Mouse (Mus musculus) CH12.LX (cell line): ENCODE measurements at regions not wholly inside any gene's neighbourhood (a gene's known extent, or its start where the extent isn't known, plus 50 kb on each side); places are given as distances from the start of the nearest gene placed in this dataset.

Experiments
- DNase-seq: peaks from one replicate; pipeline ENCODE4 v3.0.0-alpha.2; 2013; ENCODE audit errors: extremely low read depth
- H3K27ac ChIP-seq: 2 replicates; pipeline ENCODE4 v1.5.1; 2012; ENCODE audit warnings: low read depth, mild to moderate bottlenecking, control low read depth, moderate library complexity; ENCODE audit not compliant: insufficient read depth
- H3K27me3 ChIP-seq: replicated peaks from 2 replicates; pipeline ENCODE3; 2012; ENCODE audit warnings: inconsistent platforms
- H3K36me3 ChIP-seq, 2 experiments: replicated peaks in 1 of 2; 2 replicates each; pipeline versions ENCODE3 to v1.6.1; 2012; ENCODE audit warnings: inconsistent platforms in 1 of 2, low read length in 1 of 2, mild to moderate bottlenecking in 1 of 2, mixed read lengths in 1 of 2, moderate library complexity in 1 of 2; ENCODE audit not compliant: control insufficient read depth in 1 of 2, insufficient read depth in 1 of 2
- H3K4me1 ChIP-seq, 2 experiments: 2 replicates each; pipeline ENCODE4 v1.6.1; 2012; ENCODE audit warnings: inconsistent platforms in 1 of 2, moderate library complexity in 1 of 2; ENCODE audit not compliant: insufficient read depth in 2 of 2, control insufficient read depth in 1 of 2
- H3K4me2 ChIP-seq: 2 replicates; pipeline ENCODE4 v1.6.1; 2012; ENCODE audit warnings: low read depth, mild to moderate bottlenecking, control low read depth; ENCODE audit not compliant: poor library complexity, insufficient read depth, severe bottlenecking
- H3K4me3 ChIP-seq, 3 experiments: fragments of 150-350 bp in 1 of 3; sonication (generic) in 1 of 3; replicated peaks in 1 of 3; 2 replicates each; pipeline versions ENCODE3 to v1.5.1; 2011 to 2012; ENCODE audit warnings: low read depth in 2 of 3, low read length in 2 of 3, mild to moderate bottlenecking in 2 of 3, moderate library complexity in 2 of 3, control low read depth in 1 of 3, improper control_type of control experiment in 1 of 3, inconsistent platforms in 1 of 3, mixed read lengths in 1 of 3; ENCODE audit not compliant: poor library complexity in 1 of 3
- H3K79me2 ChIP-seq: replicated peaks from 2 replicates; pipeline ENCODE4 v1.6.1; 2012; ENCODE audit warnings: mild to moderate bottlenecking, moderate library complexity; ENCODE audit not compliant: control insufficient read depth, poor library complexity, insufficient read depth, severe bottlenecking; ENCODE audit errors: extremely low read depth
- H3K9ac ChIP-seq: 2 replicates; pipeline ENCODE4 v1.6.1; 2012; ENCODE audit warnings: low read depth, mild to moderate bottlenecking, control low read depth, moderate library complexity; ENCODE audit not compliant: insufficient read depth
- H3K9me3 ChIP-seq: replicated peaks from 2 replicates; pipeline ENCODE3; 2012; ENCODE audit warnings: low read length, inconsistent platforms, mixed read lengths
- CHD1 ChIP-seq: IDR thresholded peaks from 2 replicates; pipeline ENCODE4 v1.6.1; 2012; ENCODE audit warnings: low read depth, low read length, improper control_type of control experiment, inconsistent platforms
- CTCF ChIP-seq, 2 experiments: IDR thresholded peaks in 1 of 2; conservative IDR thresholded peaks in 1 of 2; 2 replicates each; pipeline ENCODE4 v1.5.1; 2011 to 2012; ENCODE audit warnings: low read depth in 2 of 2, low read length in 2 of 2, improper control_type of control experiment in 1 of 2, inconsistent platforms in 1 of 2, mild to moderate bottlenecking in 1 of 2, moderate library complexity in 1 of 2
- E2F4 ChIP-seq: IDR thresholded peaks from 2 replicates; pipeline ENCODE4 v1.6.1; 2011; ENCODE audit warnings: low read depth, low read length, improper control_type of control experiment; ENCODE audit not compliant: insufficient replicate concordance
- ELF1 ChIP-seq: IDR thresholded peaks from 2 replicates; pipeline ENCODE4 v1.6.1; 2014; ENCODE audit warnings: low read depth, mild to moderate bottlenecking, inconsistent platforms, low read length, improper control_type of control experiment
- GABPA ChIP-seq: IDR thresholded peaks from 2 replicates; pipeline ENCODE4 v1.6.1; 2012; ENCODE audit warnings: low read depth, low read length, improper control_type of control experiment, inconsistent platforms; ENCODE audit not compliant: insufficient replicate concordance
- IRF4 ChIP-seq: IDR thresholded peaks from 2 replicates; pipeline ENCODE4 v1.6.1; 2014; ENCODE audit warnings: low read depth, mild to moderate bottlenecking, inconsistent platforms, low read length, improper control_type of control experiment
- JUND ChIP-seq: conservative IDR thresholded peaks from 2 replicates; pipeline ENCODE4 v1.6.1; 2011; ENCODE audit warnings: low read depth, low read length, improper control_type of control experiment
- MXI1 ChIP-seq: IDR thresholded peaks from 2 replicates; pipeline ENCODE4 v1.6.1; 2011; ENCODE audit warnings: mild to moderate bottlenecking, low read depth, low read length, improper control_type of control experiment
- NELFE ChIP-seq: IDR thresholded peaks from 2 replicates; pipeline ENCODE4 v1.6.1; 2011; ENCODE audit warnings: low read depth, low read length, improper control_type of control experiment
- NRF1 ChIP-seq: IDR thresholded peaks from 2 replicates; pipeline ENCODE4 v1.6.1; 2014; ENCODE audit warnings: low read depth, mild to moderate bottlenecking, inconsistent platforms, low read length, improper control_type of control experiment, moderate library complexity
- PAX5 ChIP-seq: IDR thresholded peaks from 2 replicates; pipeline ENCODE4 v1.6.1; 2012; ENCODE audit warnings: low read length, inconsistent platforms, mixed read lengths
- RAD21 ChIP-seq: IDR thresholded peaks from 2 replicates; pipeline ENCODE4 v1.6.1; 2011; ENCODE audit warnings: low read depth, mild to moderate bottlenecking, low read length, improper control_type of control experiment, moderate library complexity
- USF1 ChIP-seq: IDR thresholded peaks from 2 replicates; pipeline ENCODE4 v1.6.1; 2014; ENCODE audit warnings: low read depth, mild to moderate bottlenecking, inconsistent platforms, low read length, improper control_type of control experiment
- ZC3H11A ChIP-seq: IDR thresholded peaks from 2 replicates; pipeline ENCODE4 v1.6.1; 2012; ENCODE audit warnings: low read depth, mild to moderate bottlenecking, inconsistent platforms, low read length, improper control_type of control experiment
- ZNF384 ChIP-seq: IDR thresholded peaks from 2 replicates; pipeline ENCODE4 v1.6.1; 2012; ENCODE audit warnings: low read depth, low read length, improper control_type of control experiment, inconsistent platforms
- dilution Hi-C: fragments of 300-500 bp; cut with MboI; formaldehyde crosslinking; loops from 2 replicates; pipeline ENCODE4 v1.14.3; 2020; ENCODE audit warnings: low sequenced_read_pairs; ENCODE audit not compliant: extremely low pct_unique_long_range_greater_than_20kb, extremely low pct_ligation_motif_present
- in situ Hi-C: fragments of 300-500 bp; cut with MboI; formaldehyde crosslinking; loops from 3 replicates; pipeline ENCODE4 v1.14.3; 2019; ENCODE audit warnings: low sequenced_read_pairs, low pct_ligation_motif_present, low pct_unique_long_range_greater_than_20kb, mixed read lengths

DNA sequence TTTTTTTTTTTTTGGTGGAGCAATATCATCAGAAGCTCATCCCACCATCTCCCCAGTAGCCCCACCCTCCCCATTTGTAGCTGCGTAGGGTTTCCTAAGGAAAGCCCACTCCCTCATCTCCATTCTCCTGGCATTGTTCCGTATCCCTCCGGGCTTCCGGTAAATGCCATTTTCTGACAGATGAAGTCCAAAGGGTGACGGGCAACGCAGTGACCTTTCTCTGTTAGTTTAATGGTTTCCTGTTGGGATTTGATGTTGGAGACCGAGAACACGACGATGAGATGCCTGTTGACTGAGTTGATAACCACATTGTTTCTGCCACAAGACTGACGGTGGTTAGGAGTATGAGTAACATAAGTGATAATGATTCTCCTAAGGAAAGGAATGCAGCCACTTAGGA is 143.6 kb upstream of the Opcml start:
- dilution Hi-C loops: no loop called here
- Histone ChIP-seq H3K27ac (no peak overlapping the region), H3K27me3 (no peaks in the 10 kb centered on the region), H3K79me2 (no peaks in the 10 kb centered on the region), H3K4me2 (no peak overlapping the region), H3K36me3 (no peaks in the 10 kb centered on the region), H3K4me3 (no peak overlapping the region), H3K9ac (no peak overlapping the region), H3K9me3 (no peaks in the 10 kb centered on the region), H3K4me1 (no peaks in the 10 kb centered on the region)
- DNase-seq: no peak
- TF ChIP-seq GABPA: no peak
- no peak for TF ChIP-seq RAD21
- in situ Hi-C loops: no loop called here

DNA sequence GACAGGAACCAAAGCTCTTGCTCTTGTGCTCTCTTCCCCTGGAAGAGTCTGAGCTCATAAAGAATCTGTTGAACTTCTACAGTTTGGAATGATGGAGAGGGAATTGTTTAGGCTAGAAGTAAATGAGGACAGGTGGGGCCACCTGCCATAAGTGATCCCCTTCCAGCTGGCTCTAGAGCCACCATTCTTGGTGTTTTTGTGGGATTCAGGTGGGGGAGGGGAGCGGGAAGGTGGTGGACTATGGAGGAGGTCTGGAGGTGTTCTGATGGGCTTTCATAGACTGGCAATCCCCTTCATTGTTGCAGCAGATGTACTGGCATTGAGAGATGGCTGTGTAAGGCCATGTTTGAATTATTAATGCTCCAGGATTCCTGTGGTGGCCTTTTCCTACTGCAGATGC is 132.6 kb upstream of the Opcml start:
- no peak for DNase-seq
- H3K9me3 ChIP-seq: no peaks in the 10 kb centered on the region
- H3K36me3 ChIP-seq: no peaks in the 10 kb centered on the region
- no peak overlapping the region for H3K4me2 ChIP-seq
- H3K79me2 ChIP-seq: no peaks in the 10 kb centered on the region
- H3K9ac ChIP-seq: no peak overlapping the region
- H3K27me3 ChIP-seq: no peaks in the 10 kb centered on the region
- in situ Hi-C loops: no loop called here
- peaks cover 0 to 7% of the 10 kb centered on the region in 2 experiments; a peak in 2 of 4 replicates for H3K4me1 ChIP-seq
- no peak overlapping the region for H3K27ac ChIP-seq
- dilution Hi-C loops: no loop called here
- no peak overlapping the region for H3K4me3 ChIP-seq
- TF ChIP-seq ZC3H11A: no peak
- no peak for TF ChIP-seq NELFE
- TF ChIP-seq MXI1: no peak
- TF ChIP-seq CTCF (conservative IDR thresholded peaks at IDR 0.05 in 1 of 2, IDR thresholded peaks at IDR 0.05 in 1 of 2; ENCODE audit: low read depth in 2 of 2, low read length in 2 of 2): no peak
- TF ChIP-seq PAX5: no peak
- no peak for TF ChIP-seq NRF1
- no peak for TF ChIP-seq CHD1
- TF ChIP-seq ZNF384: no peak
- no peak for TF ChIP-seq ELF1
- no peak for TF ChIP-seq JUND
- no peak for TF ChIP-seq USF1

DNA sequence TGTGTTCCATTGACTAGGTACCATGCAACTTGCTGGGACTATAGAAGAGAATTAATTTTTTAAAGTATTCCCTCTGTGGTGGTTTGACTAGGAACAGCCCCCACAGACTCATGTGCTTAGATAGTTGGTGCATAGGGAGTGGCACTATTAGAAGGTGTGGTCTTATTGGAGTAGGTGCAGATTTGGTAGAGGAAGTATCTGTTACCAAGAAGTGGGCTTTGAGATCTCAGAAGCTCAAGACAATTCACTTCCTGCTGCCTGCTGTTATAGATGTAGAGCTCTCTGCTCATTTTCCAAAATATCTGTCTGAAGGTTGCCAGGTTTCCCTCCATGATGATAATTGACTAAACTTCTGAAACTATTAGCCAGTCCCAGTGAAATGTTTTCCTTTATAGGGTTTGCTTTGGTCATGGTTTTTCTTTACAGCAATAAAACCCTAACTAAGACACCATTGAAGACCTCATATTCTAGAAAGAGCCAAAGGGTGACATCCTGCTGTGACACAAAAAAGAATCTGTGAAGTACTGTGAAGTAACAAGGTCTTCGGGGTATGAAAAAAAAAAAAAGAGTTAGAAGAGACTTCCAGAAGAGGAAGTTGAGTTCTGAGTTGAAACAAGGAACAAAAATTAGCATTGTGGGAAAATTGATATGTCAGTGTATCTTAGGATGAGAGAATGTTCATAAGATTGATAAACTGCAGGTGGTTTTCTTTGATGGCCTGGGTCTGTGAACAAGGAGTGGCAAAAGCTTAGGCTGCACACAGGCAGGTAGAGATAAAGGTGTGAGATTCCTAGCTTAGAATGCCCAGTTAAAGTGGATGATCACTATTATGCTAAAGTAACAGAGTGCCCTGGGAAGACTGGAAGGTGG is 128.9 kb upstream of the Opcml start:
- Histone ChIP-seq H3K27ac (no peak overlapping the region), H3K9me3 (no peaks in the 10 kb centered on the region), H3K4me1 (peaks cover 0 to 7% of the 10 kb centered on the region in 2 experiments; a peak in 2 of 4 replicates), H3K79me2 (no peaks in the 10 kb centered on the region), H3K4me3 (no peak overlapping the region), H3K36me3 (no peaks in the 10 kb centered on the region), H3K9ac (no peak overlapping the region), H3K27me3 (no peaks in the 10 kb centered on the region), H3K4me2 (no peak overlapping the region)
- DNase-seq: no peak
- TF ChIP-seq E2F4 (no peak), JUND (no peak), IRF4 (no peak), ELF1 (no peak)
- dilution Hi-C loops: no loop called here
- in situ Hi-C loops: no loop called here
